Mouse (Mus musculus): ENCODE data around the gene Mrpl53.

Mrpl53 gene

DNA sequence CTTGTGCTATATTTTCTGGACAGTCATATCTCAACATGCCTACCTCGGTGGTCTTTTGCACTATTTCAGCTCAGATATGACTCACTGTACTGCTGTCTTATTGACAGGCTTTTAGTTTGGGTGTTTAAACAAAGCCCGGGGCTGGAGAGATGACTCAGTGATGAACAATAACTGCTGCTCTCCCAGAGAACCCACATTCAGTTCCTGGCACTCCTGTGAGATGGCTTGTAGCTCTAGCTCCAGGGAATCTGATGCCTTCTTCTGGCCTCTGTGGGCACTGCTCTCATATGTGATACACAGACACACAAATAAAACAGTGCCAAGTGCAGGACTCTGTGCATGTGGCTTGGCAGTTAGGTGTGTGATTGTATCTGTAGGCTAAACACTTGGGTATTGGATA lies 36.4 kb downstream of the Mrpl53 start:
- in situ Hi-C loops (cut with MboI, MseI), result no loop called here

DNA sequence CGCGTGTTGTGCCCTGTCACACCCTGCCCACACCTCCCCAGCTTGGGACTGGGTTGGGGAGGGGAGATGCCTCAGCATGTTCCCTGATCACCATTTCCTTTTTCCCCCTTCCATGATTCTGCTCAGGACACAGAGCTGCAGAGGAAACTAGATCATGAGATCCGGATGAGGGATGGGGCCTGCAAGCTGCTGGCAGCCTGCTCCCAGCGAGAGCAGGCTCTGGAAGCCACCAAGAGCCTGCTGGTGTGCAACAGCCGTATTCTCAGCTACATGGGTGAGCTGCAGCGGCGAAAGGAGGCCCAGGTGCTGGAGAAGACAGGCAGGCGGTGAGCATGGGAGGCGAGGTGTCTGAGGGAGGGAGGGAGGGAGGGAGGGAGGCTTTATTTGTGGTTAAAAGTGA lies 37.0 kb downstream of the Mrpl53 start:
- in situ Hi-C loops (cut with MboI, MseI), result no loop called here

DNA sequence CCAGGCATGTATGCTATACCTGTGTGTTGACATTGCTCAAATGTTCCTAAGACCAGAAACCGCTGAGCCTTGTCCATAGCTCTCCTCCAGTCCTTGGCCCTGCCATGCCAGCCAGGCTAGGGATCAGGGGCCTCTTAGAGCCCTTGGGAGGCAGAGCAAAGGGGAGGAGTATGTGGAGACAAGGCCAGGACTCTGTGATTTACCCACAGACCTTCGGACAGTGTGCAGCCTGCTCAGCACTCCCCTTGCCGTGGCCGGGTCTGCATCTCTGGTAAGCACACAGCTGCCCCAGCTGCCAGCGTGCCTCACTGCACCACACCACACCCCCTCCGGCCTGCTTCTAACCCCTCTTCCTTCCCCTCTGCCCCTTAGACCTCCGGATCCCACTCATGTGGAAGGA lies 38.4 kb downstream of the Mrpl53 start:
- in situ Hi-C loops (cut with MboI, MseI), result no loop called here

DNA sequence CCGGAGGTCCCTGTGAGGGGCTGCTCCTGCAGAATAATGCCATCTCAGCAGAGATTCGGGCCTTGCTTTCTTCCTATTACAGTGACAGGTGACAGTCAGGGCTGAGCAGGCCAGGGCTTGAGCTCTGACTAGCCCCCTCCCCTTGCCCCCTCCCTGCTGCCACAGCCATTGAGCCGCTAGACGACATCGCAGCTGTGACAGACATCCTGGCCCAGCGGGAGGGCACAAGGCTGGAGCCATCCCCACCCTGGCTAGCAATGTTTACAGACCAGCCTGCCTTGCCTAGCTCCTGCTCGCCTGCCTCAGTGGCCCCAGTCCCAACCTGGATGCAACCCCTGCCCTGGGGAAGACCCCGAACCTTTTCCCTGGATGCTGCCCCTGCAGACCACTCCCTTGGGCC lies 42.9 kb downstream of the Mrpl53 start:
- in situ Hi-C loops (cut with MboI, MseI), result no loop called here

DNA sequence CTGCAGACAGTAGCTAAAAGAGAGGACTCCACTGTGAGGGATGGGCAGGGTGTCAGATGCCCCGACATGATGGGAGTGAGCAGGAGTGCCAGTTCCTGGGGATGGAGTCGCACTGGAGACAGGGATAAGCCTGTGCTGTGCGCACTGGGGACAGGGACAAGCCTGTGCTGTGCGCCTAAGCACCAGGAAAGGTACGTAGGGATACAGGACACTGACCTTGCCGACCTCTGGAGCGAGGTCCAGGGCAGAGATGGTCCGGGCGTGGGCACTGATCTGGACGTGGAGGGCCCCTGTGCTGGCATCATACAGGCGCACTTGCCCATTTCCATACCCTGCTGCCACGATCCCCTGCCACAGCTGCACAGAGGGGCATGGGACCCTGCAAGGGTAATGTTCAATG lies 44.2 kb downstream of the Mrpl53 start:
- in situ Hi-C loops (cut with MboI, MseI), result no loop called here

DNA sequence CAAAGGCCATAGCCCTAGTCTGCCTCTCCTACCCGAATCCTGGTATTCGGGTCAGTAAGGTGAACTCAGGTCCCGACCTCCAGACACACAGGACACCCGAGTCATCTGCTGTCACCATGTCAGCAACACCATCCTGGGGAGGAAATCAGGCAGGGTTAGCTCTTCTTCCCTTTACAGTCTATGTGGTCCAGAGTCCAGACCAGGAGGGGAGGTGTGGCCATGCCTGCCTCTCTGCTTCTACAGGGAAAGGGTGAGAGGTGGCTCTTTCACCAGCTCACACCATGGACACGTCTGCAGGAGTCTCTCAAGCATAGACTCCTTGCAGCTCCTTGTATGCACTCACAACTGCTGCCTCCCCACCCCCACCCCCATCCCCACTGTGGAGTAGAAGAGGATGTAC lies 44.6 kb downstream of the Mrpl53 start:
- in situ Hi-C loops (cut with MboI, MseI), result no loop called here

DNA sequence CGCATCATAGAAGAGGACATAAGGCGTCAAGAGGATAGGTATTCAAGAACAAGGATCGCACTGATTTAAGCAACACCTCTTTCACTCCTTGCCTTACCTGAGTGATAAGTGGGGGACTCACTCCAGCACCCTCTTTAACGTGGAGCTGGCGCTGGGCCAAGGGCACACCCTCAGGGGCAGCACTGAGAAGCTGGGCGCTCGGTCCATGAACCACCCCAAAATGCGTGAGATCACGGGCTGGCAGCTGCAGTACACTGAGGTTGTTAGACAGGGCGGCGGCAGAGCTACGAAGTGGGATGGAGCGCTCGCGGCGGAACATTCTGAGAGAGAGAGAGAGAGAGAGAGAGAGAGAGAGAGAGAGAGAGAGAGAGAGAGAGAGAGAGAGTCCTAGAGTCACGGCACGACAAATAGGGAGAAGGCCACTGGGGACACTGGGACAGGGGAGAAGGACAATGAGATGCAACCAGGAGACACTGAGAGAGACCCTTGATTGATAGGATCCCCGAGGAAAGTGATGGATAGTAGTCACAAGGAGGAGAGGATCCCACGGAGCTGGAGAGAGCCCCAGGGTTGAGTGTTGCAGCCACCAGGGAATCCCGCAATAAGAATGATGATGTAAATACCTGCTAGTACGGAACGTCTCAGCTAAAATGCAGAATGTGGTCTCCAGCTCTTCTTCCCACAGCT lies 46.9 kb downstream of the Mrpl53 start:
- in situ Hi-C loops (cut with MboI, MseI), result loop anchor here (5.0 kb wide), 1 partner anchor 48 kb away; the partner anchor contains the start of gene Mrpl53

DNA sequence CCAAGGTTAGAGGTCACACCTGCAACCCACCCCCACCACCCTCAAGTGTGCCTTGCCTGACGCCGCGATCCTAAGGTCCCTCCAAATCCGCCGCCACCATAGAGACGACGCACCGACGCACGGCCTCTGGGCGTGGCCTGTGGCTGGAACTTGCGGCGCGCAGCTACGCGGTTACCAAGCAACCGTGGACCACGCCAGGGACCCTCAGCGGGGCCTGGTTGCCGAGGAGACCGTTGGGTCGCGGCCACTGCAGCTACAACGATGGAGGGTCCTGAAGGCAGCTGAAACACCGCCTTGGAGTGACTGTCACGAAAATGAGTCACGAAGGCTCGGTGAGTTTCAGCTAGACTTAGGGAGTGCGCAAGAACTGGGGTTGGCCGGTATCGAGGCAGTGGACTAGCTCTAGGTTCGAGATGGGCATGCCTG lies 47.4 kb downstream of the Mrpl53 start, which contains the start of the genes Wdr54 and 1700003E16Rik:
Gene Wdr54, minus strand, starts transcription at position 139 of the 426 bp plus-strand sequence.
Gene 1700003E16Rik, plus strand, starts transcription at position 146 of the 426 bp plus-strand sequence.
- in situ Hi-C loops (cut with MboI, MseI), result loop anchor here (5.0 kb wide), 1 partner anchor 49 kb away; the partner anchor contains the start of gene Mrpl53

DNA sequence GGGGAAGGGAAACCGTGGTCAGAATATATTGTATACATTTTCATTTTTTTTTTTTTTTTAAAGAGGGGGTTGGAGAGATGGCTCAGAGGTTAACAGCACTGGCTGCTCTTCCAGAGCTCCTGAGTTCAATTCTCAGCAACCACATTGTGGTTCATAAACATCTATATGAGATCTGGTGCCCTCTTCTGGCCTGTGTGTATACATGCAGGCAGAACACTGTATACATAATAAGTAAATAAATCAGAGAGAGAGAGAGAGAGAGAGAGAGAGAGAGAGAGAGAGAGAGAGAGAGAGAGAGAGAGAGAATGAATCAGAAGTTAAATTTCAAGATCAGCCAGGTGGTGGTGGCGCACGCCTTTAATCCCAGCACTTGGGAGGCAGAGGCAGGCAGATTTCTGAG lies 50.6 kb downstream of the Mrpl53 start:
- in situ Hi-C loops (cut with MboI, MseI), result loop anchor here (5.0 kb wide), 1 partner anchor 52 kb away; the partner anchor contains the start of gene Mrpl53

All from T-helper 1 cell (primary cell).